Mouse (Mus musculus): ENCODE results near the gene Syne2. TPM values are rescaled to one million over a fixed set of nuclear protein-coding genes. Genes with fewer than 3 reads are reported as not detected.
A peak's percentile ranks its signal among the peaks of the same experiment; 100 is the strongest.

Syne2 gene
- polyA plus RNA-seq, 1 experiment from 2014 or later: 35.7 TPM

GRCm38 (mm10) chr12:76080876-76081556 is 263.1 kb downstream of the Syne2 start:
- Histone ChIP-seq H3K4me1 (replicated peaks) (0 out of 2 replicates have a peak, but pooled peaks cover 5% of the 10 kb centered on the region), H3K9ac (no peak overlapping the region), H3K4me2 (replicated peaks) (peak overlapping the region; percentile 66), H3K9me3 (no peaks in the 10 kb centered on the region), H3K27me3 (replicated peaks) (no peaks in the 10 kb centered on the region), H3K36me3 (peaks cover 6% of the 10 kb centered on the region; the same call in 1 of the 2 replicates), H3K27ac (peak overlapping the region; percentile 82), H3K4me3 (replicated peaks) (peak overlapping the region; percentile 28; the same call in 1 of the 2 replicates)
- WGBS: 37% methylated on average over 14 of the region's 14 CpGs
- peak; percentile 86 for ATAC-seq

- no peaks in the 10 kb centered on the region for H3K27me3 ChIP-seq (replicated peaks)
- H3K9ac ChIP-seq: peak overlapping the region; percentile 29; the same call in 1 of the 2 replicates
- peak; percentile 91 for ATAC-seq
- H3K36me3 ChIP-seq: peaks cover 6% of the 10 kb centered on the region; the same call in 1 of the 2 replicates
- peak overlapping the region; percentile 82 for H3K27ac ChIP-seq
- peak overlapping the region; percentile 28 for H3K4me3 ChIP-seq (replicated peaks)
- H3K9me3 ChIP-seq: no peaks in the 10 kb centered on the region
- 4% methylated on average over 22 of the region's 22 CpGs for WGBS
- H3K4me2 ChIP-seq (replicated peaks): peak overlapping the region; percentile 66
- 0 out of 2 replicates have a peak, but pooled peaks cover 5% of the 10 kb centered on the region for H3K4me1 ChIP-seq (replicated peaks)
Observed at GRCm38 (mm10) chr12:76081557-76082211, 263.8 kb downstream of the Syne2 start.

GRCm38 (mm10) chr12:76085066-76085465 is 267.1 kb downstream of the Syne2 start:
- 0 out of 2 replicates have a peak, but pooled peaks cover 5% of the 10 kb centered on the region for H3K4me1 ChIP-seq (replicated peaks)
- H3K4me2 ChIP-seq (replicated peaks): no peak overlapping the region
- H3K36me3 ChIP-seq: no peaks in the 10 kb centered on the region
- no peaks in the 10 kb centered on the region for H3K9me3 ChIP-seq
- H3K4me3 ChIP-seq (replicated peaks): no peak overlapping the region
- no peak overlapping the region for H3K9ac ChIP-seq
- H3K27ac ChIP-seq: no peak overlapping the region
- WGBS: 76% methylated on average over 9 of the region's 9 CpGs
- no peaks in the 10 kb centered on the region for H3K27me3 ChIP-seq (replicated peaks)
- no peak for ATAC-seq

- H3K4me1 ChIP-seq (replicated peaks): no peaks in the 10 kb centered on the region
- H3K9me3 ChIP-seq: no peaks in the 10 kb centered on the region
- H3K36me3 ChIP-seq: no peaks in the 10 kb centered on the region
- no peak overlapping the region for H3K4me3 ChIP-seq (replicated peaks)
- no peak for ATAC-seq
- H3K27me3 ChIP-seq (replicated peaks): no peaks in the 10 kb centered on the region
- no peak overlapping the region for H3K27ac ChIP-seq
- no peak overlapping the region for H3K4me2 ChIP-seq (replicated peaks)
- WGBS: 72% methylated on average over 15 of the region's 15 CpGs
- H3K9ac ChIP-seq: no peak overlapping the region
Observed at GRCm38 (mm10) chr12:76085956-76086905, 268.3 kb downstream of the Syne2 start.

GRCm38 (mm10) chr12:76087025-76087424 is 269.1 kb downstream of the Syne2 start:
- H3K9ac ChIP-seq: no peak overlapping the region
- no peaks in the 10 kb centered on the region for H3K9me3 ChIP-seq
- no peak overlapping the region for H3K4me3 ChIP-seq (replicated peaks)
- H3K27ac ChIP-seq: no peak overlapping the region
- H3K4me2 ChIP-seq (replicated peaks): no peak overlapping the region
- no peaks in the 10 kb centered on the region for H3K36me3 ChIP-seq
- ATAC-seq: no peak
- H3K4me1 ChIP-seq (replicated peaks): no peaks in the 10 kb centered on the region
- no peaks in the 10 kb centered on the region for H3K27me3 ChIP-seq (replicated peaks)
- 86% methylated on average over 13 of the region's 13 CpGs for WGBS

GRCm38 (mm10) chr12:76092789-76093466 is 275.0 kb downstream of the Syne2 start:
- Histone ChIP-seq H3K4me2 (replicated peaks) (no peak overlapping the region), H3K4me1 (replicated peaks) (0 out of 2 replicates have a peak, but pooled peaks cover 4% of the 10 kb centered on the region), H3K36me3 (0 out of 2 replicates have a peak, but pooled peaks cover 2% of the 10 kb centered on the region), H3K9ac (no peak overlapping the region), H3K27ac (no peak overlapping the region), H3K27me3 (replicated peaks) (no peaks in the 10 kb centered on the region), H3K4me3 (replicated peaks) (no peak overlapping the region), H3K9me3 (no peaks in the 10 kb centered on the region)
- ATAC-seq: peak; percentile 65
- 67% methylated on average over 11 of the region's 11 CpGs for WGBS

- H3K4me2 ChIP-seq (replicated peaks): no peak overlapping the region
- no peak overlapping the region for H3K4me3 ChIP-seq (replicated peaks)
- 0 out of 2 replicates have a peak, but pooled peaks cover 2% of the 10 kb centered on the region for H3K36me3 ChIP-seq
- 0 out of 2 replicates have a peak, but pooled peaks cover 4% of the 10 kb centered on the region for H3K4me1 ChIP-seq (replicated peaks)
- no peaks in the 10 kb centered on the region for H3K27me3 ChIP-seq (replicated peaks)
- no peaks in the 10 kb centered on the region for H3K9me3 ChIP-seq
- H3K9ac ChIP-seq: no peak overlapping the region
- 81% methylated on average over 15 of the region's 15 CpGs for WGBS
- peak; percentile 81 for ATAC-seq
- no peak overlapping the region for H3K27ac ChIP-seq
Observed at GRCm38 (mm10) chr12:76093613-76094588, 276.0 kb downstream of the Syne2 start.

- H3K9me3 ChIP-seq: no peaks in the 10 kb centered on the region
- H3K4me1 ChIP-seq (replicated peaks): 0 out of 2 replicates have a peak, but pooled peaks cover 4% of the 10 kb centered on the region
- H3K9ac ChIP-seq: no peak overlapping the region
- H3K4me2 ChIP-seq (replicated peaks): no peak overlapping the region
- ATAC-seq: no peak
- 59% methylated on average over 30 of the region's 30 CpGs for WGBS
- peaks cover 2% of the 10 kb centered on the region; the same call in 1 of the 2 replicates for H3K36me3 ChIP-seq
- no peak overlapping the region for H3K27ac ChIP-seq
- no peak overlapping the region for H3K4me3 ChIP-seq (replicated peaks)
- no peaks in the 10 kb centered on the region for H3K27me3 ChIP-seq (replicated peaks)
Observed at GRCm38 (mm10) chr12:76095117-76096035, 277.4 kb downstream of the Syne2 start.

GRCm38 (mm10) chr12:76102621-76103020 is 284.7 kb downstream of the Syne2 start:
- 94% methylated on average over 12 of the region's 12 CpGs for WGBS
- Histone ChIP-seq H3K4me2 (replicated peaks) (no peak overlapping the region), H3K4me1 (replicated peaks) (no peaks in the 10 kb centered on the region), H3K27me3 (replicated peaks) (no peaks in the 10 kb centered on the region), H3K36me3 (peaks cover 3% of the 10 kb centered on the region; the same call in 1 of the 2 replicates), H3K4me3 (replicated peaks) (no peak overlapping the region), H3K9me3 (no peaks in the 10 kb centered on the region), H3K9ac (no peak overlapping the region), H3K27ac (no peak overlapping the region)
- no peak for ATAC-seq
